Comparison of ENCODE assay signal across 24 mouse cellular contexts in genomic region chr12:57307748-57308147, GRCm38 (mm10).
"Had no signal": no experiment of that assay in that cellular context is flagged by ENCODE, and none has a peak within 500 bp of the region (broad histone marks: within the 10 kb centered on the region; RNA-seq: fewer than 3 reads in every experiment).

No protein-coding gene starts in this region.

- H3K27ac ChIP-seq: embryonic facial prominence, embryonic 10.5 days; embryonic facial prominence, embryonic 12.5 days; embryonic facial prominence, embryonic 13.5 days; embryonic facial prominence, embryonic 15.5 days; forebrain, embryonic 10.5 days; forebrain, embryonic 12.5 days; forebrain, embryonic 13.5 days; forebrain, embryonic 15.5 days; gastrocnemius, adult 2 months; heart, adult 2 months had no signal

- H3K9me3 ChIP-seq: embryonic facial prominence, embryonic 10.5 days; embryonic facial prominence, embryonic 12.5 days; embryonic facial prominence, embryonic 13.5 days; embryonic facial prominence, embryonic 15.5 days; forebrain, embryonic 10.5 days; forebrain, embryonic 12.5 days; forebrain, embryonic 13.5 days; forebrain, embryonic 15.5 days had no signal

- DNase-seq: cerebellum, adult 9-10 months; cerebellum, adult 9-11 months; cerebellum, postnatal 10 days; cerebellum, postnatal 14 days; cerebellum, postnatal 25 days; cerebellum, postnatal 36 days; embryo, embryonic 11 days; forebrain, postnatal 0 days; gastrocnemius, adult 2 months; gastrocnemius, postnatal 10 days; gastrocnemius, postnatal 14 days; gastrocnemius, postnatal 25 days; gastrocnemius, postnatal 36 days; heart, adult 18-20 months; heart, adult 2 months had no signal

- H3K9ac ChIP-seq: embryonic facial prominence, embryonic 12.5 days; embryonic facial prominence, embryonic 13.5 days; embryonic facial prominence, embryonic 15.5 days; forebrain, embryonic 12.5 days; forebrain, embryonic 13.5 days; forebrain, embryonic 15.5 days; forebrain, postnatal 0 days had no signal

- H3K4me1 ChIP-seq: embryonic facial prominence, embryonic 10.5 days; embryonic facial prominence, embryonic 12.5 days; embryonic facial prominence, embryonic 13.5 days; embryonic facial prominence, embryonic 15.5 days; forebrain, embryonic 10.5 days; forebrain, embryonic 12.5 days; forebrain, embryonic 13.5 days; forebrain, embryonic 15.5 days had no signal

- H3K27me3 ChIP-seq: embryonic facial prominence, embryonic 12.5 days; embryonic facial prominence, embryonic 13.5 days; embryonic facial prominence, embryonic 15.5 days; forebrain, embryonic 12.5 days; forebrain, embryonic 13.5 days; forebrain, embryonic 15.5 days had no signal

- H3K36me3 ChIP-seq: embryonic facial prominence, embryonic 10.5 days; embryonic facial prominence, embryonic 12.5 days; embryonic facial prominence, embryonic 13.5 days; embryonic facial prominence, embryonic 15.5 days; forebrain, embryonic 10.5 days; forebrain, embryonic 12.5 days; forebrain, embryonic 15.5 days had no signal

- H3K4me3 ChIP-seq: embryonic facial prominence, embryonic 10.5 days; embryonic facial prominence, embryonic 12.5 days; embryonic facial prominence, embryonic 13.5 days; embryonic facial prominence, embryonic 15.5 days; erythroblast, embryonic 14.5 days; forebrain, embryonic 10.5 days; forebrain, embryonic 12.5 days; forebrain, embryonic 13.5 days; forebrain, embryonic 15.5 days; gastrocnemius, adult 2 months; heart, adult 2 months had no signal
